Mouse (Mus musculus): ENCODE measurements around the gene Usp44.

The Usp44 gene

GRCm38 (mm10) chr10:93856095-93856494, 24.7 kb downstream of the Usp44 start:
- no peak for DNase-seq

GRCm38 (mm10) chr10:93868401-93868800, 37.0 kb downstream of the Usp44 start:
- no peak for DNase-seq

GRCm38 (mm10) chr10:93868886-93869285, 37.5 kb downstream of the Usp44 start:
- no peak for DNase-seq

- no peak for DNase-seq
Measured at GRCm38 (mm10) chr10:93876772-93877171, 45.4 kb downstream of the Usp44 start.

GRCm38 (mm10) chr10:93878732-93879131, 47.4 kb downstream of the Usp44 start:
- no peak for DNase-seq

- DNase-seq = no peak
Measured at GRCm38 (mm10) chr10:93881918-93882317, 50.6 kb downstream of the Usp44 start.

- no peak for DNase-seq
Measured at GRCm38 (mm10) chr10:93882738-93883364, 51.5 kb downstream of the Usp44 start.

- DNase-seq = peak; percentile 8
Measured at GRCm38 (mm10) chr10:93885839-93886477, 54.6 kb downstream of the Usp44 start.

GRCm38 (mm10) chr10:93888590-93888934, 57.2 kb downstream of the Usp44 start:
- no peak for DNase-seq

GRCm38 (mm10) chr10:93888935-93889578, 57.7 kb downstream of the Usp44 start:
- peak; percentile 50 for DNase-seq

GRCm38 (mm10) chr10:93889579-93889950, 58.2 kb downstream of the Usp44 start:
- DNase-seq = peak; percentile 93

GRCm38 (mm10) chr10:93889976-93890375, 58.6 kb downstream of the Usp44 start:
- peak; percentile 3 for DNase-seq

GRCm38 (mm10) chr10:93890565-93890964, 59.2 kb downstream of the Usp44 start:
- no peak for DNase-seq

- DNase-seq = no peak
Measured at GRCm38 (mm10) chr10:93891031-93891430, 59.7 kb downstream of the Usp44 start.

GRCm38 (mm10) chr10:93892551-93892950, 61.2 kb downstream of the Usp44 start:
- no peak for DNase-seq

- no peak for DNase-seq
Measured at GRCm38 (mm10) chr10:93897043-93897646, 65.8 kb downstream of the Usp44 start, which contains the start of gene Metap2. Gene Metap2 (minus strand): TSS chr10:93897093.

GRCm38 (mm10) chr10:93899303-93899702, 67.9 kb downstream of the Usp44 start:
- no peak for DNase-seq

- DNase-seq = no peak
Measured at GRCm38 (mm10) chr10:93899907-93900306, 68.6 kb downstream of the Usp44 start.

GRCm38 (mm10) chr10:93907376-93907775, 76.0 kb downstream of the Usp44 start:
- no peak for DNase-seq

All from lung, postnatal 10 days (tissue).